Mouse (Mus musculus) forelimb bud, embryonic 11.5 days (tissue): ENCODE measurements around the gene Prkd2.

Experiments
- DNase-seq: peaks from one replicate; pipeline ENCODE4 v3.0.0-alpha.2; 2012; ENCODE audit warnings: low read depth, low spot score

Prkd2 gene

DNA sequence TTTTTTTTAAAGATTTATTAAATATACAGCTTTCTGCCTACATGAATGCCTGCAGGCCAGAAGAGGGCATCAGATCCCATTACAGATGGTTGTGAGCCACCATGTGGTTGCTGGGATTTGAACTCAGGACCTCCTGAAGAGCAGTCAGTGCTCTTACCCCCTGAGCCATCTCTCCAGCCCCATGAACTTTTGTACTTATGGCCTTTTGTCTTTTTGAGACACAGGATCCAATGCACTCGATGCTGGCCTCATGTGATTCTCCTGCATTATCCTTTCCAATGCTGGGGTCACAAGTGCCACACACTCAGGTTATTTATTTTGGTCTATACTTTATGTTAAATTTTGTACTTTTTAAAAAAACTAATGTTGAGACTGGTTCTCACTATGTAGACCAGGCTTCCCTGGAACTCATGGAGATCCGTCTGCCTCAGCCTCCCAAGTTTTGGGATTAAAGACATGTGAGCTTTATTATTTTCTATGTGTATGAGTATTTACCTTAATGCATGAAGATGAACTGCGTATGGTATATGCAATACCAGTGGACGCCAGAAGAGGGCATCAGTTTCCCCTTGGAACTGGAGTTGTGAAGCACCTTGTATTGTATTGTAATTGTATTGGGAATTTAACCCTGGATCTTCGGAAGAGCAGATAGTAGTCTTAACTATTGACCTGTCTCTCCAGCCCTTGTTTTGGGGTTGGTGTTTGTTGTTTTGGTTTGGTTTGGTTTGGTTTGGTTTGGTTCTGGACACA lies 17.4 kb downstream of the Prkd2 start:
- peak; percentile 74 for DNase-seq

DNA sequence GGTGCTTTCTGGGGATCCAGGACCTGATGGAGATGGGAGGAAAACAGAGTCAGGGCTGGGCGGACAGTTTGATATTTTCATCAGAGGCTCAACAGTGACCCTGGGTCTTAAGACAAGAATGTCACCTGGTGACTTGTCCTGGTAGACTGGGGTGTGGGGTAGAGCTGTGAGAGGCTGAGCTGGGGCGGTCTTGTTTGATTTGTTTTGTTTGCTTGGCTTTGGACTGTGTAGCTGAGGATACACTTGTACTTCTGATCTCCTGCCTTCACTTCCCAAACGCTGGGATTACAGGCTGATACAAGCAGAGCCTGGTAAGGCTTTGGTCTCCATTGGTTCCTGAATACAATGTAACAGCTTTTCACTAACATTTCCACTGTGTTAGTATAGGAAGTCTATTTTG lies 24.8 kb downstream of the Prkd2 start:
- no peak for DNase-seq

DNA sequence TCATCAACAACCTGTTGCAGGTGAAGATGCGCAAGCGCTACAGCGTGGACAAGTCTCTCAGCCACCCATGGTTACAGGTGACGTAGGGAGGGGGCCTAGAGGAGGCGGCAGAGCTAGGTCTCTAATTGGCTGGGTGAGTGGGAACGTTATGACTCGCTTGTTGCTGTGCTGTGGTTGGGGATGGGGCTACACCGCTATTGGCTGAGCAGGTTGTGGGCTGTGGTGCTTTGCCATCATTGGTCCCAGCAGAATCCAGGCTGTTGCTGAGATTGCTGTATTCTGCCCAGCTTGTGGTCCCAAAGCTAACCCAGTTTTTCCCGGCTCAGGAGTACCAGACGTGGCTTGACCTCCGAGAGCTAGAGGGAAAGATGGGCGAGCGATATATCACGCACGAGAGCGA lies 26.8 kb downstream of the Prkd2 start:
- DNase-seq, result peak; percentile 87

DNA sequence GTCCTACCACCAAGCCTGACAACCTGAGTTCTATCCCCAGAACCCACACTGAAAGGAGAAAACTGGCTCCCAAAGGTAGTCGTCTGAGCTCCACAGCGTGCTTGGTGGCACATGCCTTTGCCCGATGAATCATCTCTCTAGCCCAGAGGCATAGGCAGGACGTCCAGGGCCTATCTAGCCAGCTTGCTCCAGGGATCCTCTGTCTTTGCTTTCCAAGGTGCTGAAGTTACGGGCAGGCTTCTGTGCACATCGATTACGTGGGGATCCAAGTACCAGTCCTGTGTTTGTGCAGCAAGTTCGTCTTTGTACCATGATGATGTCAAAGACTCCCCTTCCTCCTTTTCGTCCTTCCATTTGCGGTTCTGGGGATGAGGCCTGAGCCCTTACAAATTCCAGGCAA lies 28.9 kb downstream of the Prkd2 start:
- no peak for DNase-seq

DNA sequence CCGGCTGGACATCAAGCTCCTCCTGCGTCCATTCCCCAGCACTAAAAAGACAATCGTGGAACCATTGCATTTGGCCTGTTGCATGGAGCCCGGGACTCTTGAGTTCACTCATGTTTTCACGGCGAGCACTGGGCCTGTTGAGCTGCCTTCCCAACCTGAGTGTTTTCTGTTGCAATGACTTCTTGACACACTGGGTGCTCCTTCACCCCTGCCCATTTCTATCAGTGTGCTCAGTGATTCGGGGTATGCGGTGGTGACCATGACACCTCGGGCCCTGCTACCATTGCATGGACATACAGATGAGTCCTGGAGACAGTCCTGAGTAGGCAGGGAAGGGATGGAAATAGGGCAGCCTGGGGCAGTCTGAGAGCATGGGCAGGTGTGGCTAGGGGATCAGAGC lies 29.8 kb downstream of the Prkd2 start:
- DNase-seq, result no peak

DNA sequence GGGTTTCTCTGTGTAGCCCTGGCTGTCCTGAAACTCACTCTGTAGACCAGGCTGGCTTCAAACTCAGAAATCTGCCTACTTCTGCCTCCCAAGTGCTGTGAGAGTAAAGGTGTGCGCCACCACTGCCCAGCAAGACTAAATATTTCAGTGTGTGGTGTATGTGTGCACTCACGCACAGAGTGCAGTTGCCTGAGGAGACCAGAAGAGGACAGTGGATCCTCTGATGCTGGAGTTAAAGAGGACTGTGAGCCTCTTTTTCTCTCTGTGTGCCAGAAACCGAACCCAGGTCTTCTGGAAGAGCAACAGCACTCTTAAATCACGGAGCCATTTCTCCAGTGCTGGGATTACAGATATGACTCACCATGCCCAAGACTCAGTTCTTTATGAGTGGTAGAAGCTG lies 30.7 kb downstream of the Prkd2 start:
- no peak for DNase-seq

DNA sequence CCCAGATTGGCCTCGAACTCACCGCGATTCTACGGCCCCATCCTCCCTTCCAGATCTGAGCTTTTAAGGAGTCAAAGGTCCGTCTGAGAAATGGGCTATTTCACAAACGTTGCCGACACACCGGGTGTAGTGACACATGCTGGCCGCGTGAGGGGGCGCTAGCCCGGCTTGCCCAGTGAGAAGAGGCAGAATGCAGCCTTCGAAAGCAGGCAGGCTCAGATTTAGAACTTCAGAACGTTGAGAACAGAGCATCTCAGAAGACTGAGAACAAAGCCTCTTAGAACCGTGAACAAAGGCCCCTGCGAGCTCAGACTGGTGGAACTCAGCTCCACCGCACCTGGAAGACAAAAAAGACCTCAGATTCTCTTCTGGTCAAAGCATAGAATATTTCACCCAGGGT lies 31.5 kb downstream of the Prkd2 start:
- DNase-seq, result peak; percentile 84

DNA sequence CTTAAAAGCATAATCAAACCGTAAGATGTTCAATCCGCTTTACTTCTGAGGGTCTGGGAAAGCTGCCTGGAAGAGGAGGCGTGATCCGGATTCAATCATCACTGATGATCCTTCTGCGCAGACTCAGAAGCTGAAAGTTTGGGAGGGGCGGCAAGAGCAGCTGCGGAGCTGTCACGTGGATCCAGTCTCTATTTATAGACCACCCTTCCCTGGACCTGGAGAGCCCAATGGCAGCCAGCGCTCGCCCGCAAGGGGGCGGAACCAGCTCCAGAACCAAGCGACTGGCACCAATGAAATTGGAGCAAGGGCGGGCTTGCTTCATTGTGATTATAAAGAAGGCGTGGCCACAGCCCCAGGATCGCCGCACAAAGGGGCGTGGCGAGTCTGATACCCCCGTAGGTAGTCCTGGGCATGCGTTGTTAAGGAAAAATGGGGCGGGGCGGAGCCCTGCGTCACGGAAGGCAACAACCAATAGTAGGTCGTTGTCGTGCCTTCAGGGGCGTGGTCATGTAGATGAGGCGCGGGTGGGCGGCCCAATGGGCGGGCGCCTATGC lies 32.1 kb downstream of the Prkd2 start:
- peak; percentile 100 for DNase-seq

DNA sequence AGATGAGACGGTGACA lies 32.4 kb downstream of the Prkd2 start, which contains the start of gene Dact3:
TSS of gene Dact3 (plus strand) at position 8 of the 16 bp plus-strand sequence.
- DNase-seq, result no peak

DNA sequence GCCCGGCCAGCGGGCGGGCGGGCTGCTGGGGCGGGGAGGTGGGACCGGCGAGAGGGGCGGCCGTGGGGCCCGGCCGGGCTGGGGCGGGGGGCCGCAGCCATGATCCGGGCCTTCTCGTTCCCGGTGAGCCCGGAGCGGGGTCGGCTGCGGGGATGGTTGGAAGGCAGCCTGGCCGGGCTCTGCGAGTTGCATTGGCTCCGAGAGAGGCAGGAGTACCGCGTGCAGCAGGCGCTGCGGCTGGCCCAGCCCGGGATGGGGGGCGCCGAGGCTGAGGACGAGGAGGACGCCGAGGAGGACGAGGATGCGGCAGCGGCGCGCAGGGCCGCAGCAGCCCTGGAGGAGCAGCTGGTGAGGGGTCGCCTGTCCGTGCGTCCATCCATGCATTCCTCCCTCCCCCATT lies 32.6 kb downstream of the Prkd2 start:
- DNase-seq, result no peak

DNA sequence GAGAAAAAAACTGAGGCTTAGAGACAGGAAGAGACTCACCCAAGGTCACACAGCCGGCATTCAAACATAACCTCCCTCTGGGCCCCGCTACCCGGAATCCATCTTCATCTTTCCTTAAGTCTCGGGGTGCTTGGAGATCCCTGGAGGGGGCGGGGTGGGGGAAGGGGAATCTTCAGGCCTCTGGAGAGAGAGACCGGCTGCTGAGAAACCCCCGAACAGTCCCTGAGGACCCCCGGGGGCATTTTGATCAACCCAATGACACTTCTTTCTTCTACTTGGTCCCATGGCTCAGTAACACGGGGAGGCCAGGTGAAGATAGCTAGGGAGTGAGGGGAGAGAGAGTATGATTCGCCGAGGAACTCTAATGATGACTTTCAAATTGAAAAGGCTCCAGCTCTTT lies 33.3 kb downstream of the Prkd2 start:
- no peak for DNase-seq

DNA sequence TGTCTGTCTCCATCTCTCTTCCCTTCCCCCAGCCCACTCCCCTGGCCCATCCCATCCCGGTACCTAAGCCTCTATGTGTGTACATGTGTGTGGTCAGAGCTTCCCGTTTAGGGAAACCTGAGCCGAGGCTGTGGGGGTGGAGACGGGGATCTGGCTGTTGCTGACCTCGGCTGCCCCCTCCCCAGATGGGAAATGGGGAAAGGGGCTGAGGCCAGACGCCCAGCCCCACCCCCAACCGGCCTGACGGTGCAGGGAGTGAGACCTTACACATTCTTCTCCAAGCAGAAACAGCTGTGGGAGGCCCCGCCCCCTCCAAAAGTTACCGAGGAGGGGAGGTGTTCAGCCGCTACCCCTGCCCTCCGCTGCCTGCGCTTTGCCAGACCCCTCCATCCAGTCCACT lies 33.9 kb downstream of the Prkd2 start:
- peak; percentile 97 for DNase-seq

DNA sequence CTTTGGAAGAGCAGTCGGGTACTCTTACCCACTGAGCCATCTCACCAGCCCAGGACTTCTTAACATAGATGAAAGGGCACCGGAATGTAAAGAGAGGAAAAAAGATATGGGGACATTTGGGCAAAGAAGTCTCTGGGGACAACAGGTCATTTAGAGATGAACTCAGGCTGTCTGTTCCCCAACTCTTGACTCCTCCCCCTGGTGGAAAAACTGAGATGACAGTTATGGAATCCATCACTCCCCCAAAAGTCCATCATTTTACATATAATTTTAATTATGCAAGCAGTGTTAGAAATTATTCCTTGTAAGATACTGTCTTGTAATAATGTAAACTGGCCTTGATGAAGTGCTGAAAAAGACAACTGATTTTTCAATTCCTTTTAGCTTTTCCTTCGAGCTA lies 35.0 kb downstream of the Prkd2 start:
- no peak for DNase-seq

DNA sequence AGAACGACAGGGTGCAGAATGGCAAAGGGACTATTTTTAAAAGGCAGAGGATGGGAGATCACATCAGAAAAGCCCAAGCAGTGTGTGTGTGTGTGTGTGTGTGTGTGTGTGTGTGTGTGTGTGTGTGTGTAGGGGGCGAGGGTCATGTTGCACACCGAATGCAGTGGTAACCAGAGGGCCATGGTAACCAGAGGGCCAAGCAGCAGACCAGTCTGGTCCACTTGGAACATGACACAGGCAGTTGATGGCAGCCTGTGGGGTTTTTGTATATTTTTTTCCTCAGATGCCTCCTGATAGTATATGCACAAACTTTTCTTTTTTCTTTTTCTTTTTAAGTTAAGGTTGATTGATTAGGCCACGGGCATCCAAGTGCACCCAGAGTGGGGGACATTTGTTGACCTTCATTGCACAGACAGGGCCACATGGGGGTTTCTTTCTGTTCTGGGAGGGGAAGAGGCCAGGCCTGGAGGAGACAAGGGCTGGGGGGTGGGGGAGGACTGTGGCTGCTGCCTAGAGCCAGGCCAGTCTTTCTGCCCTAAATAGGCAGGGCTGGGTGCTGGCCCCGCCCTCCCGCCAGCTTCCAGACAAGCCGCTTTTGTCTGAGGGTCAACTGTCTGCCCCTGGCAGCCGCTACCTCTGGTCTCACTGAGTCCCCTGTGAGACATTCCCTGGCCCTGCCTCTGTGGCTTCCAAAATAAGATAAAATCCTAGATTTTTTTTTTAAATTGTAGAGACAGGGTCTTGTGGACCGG lies 37.3 kb downstream of the Prkd2 start:
- DNase-seq, result peak; percentile 81

DNA sequence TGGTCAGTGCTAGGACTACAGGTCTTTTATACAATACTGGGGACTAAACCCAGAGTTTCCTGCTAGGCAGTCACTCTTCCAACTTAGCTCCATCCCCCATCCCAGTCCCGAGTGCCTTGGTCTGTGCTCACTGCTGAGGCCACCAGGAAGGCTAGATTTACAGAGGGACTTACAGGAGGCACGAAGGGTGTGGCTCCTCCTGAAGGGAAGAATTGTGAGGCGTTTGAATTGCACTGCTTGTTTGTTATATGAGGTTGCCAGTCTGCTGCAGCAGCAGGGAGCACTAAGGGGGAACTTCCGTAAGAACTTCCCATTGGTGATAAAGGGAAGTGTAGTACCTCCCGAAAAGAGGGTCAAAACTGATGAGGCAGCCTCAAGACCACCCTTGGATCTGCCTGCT lies 37.9 kb downstream of the Prkd2 start:
- DNase-seq, result no peak

DNA sequence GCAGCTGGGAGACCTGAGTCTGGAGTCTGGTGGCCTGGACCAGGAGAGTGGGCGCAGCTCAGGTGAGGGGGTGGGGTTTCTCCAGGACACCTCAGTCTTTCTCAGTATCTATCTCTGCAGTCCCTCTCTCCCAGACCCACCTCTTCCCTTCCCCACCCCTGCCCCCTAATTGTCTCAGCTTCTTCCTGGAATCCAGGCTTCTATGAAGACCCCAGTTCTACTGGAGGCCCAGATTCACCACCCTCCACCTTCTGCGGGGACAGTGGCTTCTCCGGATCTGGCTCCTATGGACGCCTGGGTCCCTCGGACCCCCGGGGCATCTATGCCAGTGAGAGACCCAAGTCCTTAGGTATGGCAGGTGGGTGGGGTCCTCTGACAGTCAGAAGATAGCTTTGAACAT lies 40.5 kb downstream of the Prkd2 start:
- DNase-seq, result no peak

DNA sequence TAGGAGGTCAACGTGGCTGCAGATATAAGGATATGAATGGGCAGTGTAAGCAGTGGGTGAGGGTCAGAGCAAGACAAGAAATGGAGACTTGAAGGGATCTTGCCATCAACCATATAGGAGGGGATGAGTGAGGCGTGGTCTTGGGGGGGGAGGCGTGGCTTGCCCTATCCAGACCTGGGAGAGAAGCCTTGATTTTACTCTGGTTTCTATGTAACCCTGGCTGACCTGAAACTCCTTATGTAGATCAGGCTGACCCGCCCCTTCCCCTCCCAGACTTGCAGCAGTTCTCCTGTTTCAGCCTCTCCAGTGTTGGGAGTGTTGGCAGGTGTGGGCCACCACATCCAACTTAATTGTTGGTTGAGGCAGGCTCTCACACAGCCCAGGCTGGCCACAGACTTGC lies 41.6 kb downstream of the Prkd2 start:
- DNase-seq, result no peak

DNA sequence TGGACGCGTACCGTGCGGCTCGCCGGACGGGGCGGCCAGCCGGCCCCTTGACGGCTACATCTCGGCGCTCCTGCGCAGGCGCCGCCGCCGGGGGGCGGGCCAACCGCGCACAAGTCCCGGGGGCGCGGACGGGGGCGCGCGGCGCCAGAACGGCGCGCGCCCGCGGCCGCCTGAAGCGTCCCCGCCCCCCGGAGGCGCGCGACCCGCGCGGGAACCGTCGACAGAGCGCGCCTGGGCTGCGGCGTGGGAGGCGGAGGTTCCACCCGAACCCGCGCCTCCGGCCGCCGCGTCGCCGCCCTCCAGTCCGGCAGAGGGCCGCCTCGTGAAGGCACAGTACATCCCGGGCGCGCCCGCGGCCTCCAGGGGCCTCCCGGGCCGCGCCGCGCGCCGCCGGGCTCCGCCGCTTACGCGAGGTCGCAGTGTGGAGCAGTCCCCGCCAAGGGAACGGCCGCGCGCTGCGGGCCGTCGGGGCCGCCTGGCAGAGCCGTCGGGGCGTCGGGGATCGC lies 42.6 kb downstream of the Prkd2 start:
- no peak for DNase-seq

DNA sequence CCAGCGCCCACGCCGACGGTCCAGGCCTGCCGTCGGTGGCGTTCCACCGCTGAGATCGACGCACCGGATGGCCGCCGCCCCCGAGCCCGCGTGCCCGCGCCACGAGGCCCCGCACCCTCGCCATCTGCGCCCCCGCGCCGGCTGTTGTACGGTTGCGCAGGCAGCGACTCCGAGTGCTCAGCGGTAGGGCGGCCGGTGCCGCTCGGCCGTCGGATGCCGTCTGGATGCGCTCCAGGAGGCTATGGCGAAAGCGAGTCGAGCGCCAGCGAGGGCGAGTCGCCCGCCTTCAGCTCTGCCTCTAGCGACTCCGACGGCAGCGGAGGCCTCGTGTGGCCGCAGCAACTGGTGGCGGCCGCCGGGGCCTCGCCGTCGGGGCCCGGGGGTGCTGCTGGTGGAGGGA lies 43.2 kb downstream of the Prkd2 start:
- no peak for DNase-seq

DNA sequence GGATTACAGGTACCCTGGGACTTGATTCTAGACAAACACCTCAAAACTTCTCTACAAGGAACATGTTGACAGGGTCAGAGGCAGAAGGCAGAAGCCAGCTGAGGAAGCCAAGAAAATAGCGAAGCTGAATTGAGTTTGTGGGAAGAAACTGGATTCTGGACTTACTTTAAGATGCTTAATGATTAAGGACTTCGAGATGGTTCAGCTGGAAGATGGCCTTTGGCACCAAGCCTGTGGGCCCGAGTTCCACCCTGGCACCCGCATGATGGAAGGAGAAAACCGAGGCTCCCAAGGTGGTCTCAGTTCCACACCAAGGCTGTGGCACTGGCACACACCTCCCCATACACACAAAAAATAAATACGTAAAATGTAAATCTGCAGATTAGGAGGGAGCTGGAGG lies 47.8 kb downstream of the Prkd2 start:
- DNase-seq, result no peak

DNA sequence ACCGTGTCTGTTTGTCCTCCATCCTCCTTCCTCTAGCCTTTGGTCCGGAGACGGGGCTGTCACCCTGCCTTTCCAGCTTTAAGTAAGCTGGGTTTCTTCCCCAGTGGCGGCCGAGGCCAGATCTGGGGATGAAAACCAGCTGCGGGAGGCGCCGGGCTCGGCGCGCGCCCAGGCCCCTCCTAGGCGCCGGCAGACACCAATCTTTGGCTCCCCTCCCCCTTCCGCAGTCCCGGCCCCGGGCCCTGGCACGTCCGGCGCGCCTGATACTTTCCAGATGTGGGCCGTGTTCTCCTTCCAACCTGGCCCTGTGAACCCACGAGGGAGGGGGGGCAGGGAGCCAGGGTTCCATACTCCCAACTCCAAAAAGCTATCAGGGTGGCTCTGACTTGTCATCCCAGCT lies 48.2 kb downstream of the Prkd2 start:
- peak; percentile 95 for DNase-seq

DNA sequence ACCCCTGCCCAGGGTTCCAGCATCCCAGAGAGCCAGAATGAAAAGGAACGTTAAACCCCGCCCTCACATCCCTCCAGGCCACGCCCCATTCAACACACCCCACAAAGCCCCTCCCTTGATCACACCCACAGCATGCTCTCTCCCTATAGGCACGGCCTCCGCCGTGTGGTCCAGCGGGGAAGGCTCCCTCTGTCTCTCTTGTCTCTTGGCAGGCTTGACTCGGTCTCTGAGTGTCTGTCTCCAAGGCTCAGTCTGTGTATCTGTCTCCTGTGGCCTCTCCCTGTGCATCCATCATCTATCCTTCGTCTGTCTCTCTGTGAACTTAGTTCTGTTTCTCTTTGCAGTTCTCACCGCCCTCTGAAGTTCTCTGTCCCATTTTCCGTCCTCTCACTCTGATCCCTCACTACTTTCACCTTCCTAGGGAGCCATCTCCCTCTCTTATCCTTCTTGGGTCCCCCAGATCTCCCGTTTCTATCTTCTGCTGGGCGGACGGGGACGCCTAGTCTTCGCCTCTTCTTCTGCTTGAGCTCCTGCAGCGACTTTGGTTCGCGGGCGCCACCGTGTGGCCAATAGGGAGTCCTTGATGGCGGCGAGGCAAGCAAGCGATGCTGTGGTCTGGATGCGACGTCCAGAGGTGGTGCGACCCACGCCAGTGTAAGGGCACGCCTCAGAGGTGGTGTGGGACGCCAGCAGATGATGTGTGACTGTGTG lies 49.1 kb downstream of the Prkd2 start, which contains the start of gene Gng8:
TSS of gene Gng8 (plus strand) at position 146 of the 711 bp plus-strand sequence.
- DNase-seq, result peak; percentile 90

DNA sequence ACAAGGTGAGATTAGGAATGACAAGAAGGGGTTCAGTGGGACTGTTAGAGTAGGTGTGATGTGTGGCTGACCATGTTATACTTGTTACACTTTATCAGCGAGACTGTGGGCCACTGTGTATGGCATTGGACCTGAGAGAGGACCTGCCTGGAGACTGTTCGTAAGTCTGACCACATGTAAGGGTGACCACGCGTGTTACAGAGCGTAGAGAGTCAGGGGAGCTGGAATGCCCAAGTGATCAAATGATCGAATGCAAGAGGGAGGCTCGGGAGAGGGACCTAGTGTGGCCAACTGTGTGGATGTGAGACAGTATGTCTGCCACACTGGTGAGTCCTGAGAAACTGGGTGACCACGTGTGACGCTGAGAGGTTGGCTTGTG lies 49.6 kb downstream of the Prkd2 start:
- DNase-seq, result no peak
